Mouse (Mus musculus) cerebellum, postnatal 25 days (tissue): ENCODE measurements at regions not wholly inside any gene's neighbourhood (a gene's known extent, or its start where the extent isn't known, plus 50 kb on each side); places are given as distances from the start of the nearest gene placed in this dataset.
A peak's percentile ranks its signal among the peaks of the same experiment; 100 is the strongest.
"Not testable (repeated sequence)": the region's sequence is repeated elsewhere in the genome, so short reads cannot be mapped to it uniquely, and the experiment has no call there.

Experiments
- DNase-seq, 2 experiments: peaks; one replicate each; pipeline ENCODE4 v3.0.0; 2021; ENCODE audit warnings: mixed read lengths in 2 of 2

DNA sequence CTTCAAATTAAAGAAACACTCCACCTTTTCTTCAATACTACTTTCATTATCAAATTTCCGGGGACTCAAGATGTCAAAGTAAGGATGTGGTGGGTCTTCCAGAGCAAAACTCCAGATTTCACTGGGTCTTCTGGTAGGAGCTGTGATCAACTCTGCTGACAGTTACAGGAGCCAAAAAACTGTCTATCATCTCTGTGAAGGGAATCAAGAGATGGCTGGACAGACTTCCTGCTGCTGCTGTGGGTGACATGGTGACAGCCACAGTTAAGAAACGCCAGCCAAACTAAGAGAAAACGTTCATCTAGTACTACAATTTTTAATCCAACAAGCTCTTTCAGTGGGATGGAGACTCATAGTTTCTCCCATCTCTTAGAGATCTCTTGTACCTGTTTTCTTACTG, 136.5 kb upstream of the Mad2l1 start:
- no peak for DNase-seq

DNA sequence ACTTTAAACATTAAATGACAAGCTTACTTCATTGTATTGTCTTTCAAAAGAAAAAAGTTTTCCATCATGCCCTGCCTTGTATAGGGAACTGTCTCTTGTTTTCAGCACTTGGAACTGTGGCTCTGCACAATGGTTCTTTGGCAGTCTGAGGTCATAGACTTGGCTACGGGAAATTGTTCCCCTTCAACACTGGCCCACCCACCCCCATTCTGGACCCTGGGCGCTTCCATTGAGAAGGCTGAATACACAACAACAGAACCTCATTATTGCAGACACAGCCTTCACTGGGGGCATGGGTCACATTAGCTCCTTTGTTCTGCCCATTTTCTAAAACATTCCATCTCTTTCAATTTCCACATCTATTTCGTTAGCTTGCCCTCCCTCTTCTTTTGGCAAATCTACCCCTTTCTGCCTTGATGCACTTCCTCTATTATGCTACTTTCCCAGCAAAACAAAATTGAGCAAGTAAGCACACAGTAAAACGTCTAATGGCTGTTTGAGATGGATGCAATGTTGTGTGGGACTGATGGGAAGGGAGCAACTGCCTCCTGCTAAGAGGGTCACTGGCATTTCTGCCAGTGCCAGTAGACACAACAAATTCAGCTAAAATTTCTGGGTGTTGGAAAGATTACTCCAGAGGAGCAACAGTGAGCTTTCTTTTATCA, 136.0 kb upstream of the Mad2l1 start:
- peak in 1 of 2 experiments; percentile 12 for DNase-seq

DNA sequence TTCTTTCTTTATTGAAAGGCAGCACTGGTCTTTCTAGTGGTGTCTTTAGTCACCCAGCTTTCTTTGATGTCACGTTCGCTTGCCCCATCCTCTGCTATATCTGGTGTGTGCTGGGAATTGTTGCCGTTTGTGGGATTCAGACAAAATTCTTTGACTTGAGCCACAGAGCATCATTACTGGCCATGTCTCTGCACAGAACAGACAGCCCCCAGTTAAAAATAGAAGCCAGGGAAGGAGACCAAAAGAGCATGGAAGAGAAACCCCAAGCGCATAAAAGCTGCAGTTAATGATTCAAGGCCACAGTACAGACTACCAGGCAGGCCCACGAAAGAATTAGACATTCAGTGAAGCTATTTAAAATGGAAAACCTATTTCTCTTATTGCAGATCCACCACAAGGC, 133.7 kb upstream of the Mad2l1 start:
- DNase-seq, result no peak

DNA sequence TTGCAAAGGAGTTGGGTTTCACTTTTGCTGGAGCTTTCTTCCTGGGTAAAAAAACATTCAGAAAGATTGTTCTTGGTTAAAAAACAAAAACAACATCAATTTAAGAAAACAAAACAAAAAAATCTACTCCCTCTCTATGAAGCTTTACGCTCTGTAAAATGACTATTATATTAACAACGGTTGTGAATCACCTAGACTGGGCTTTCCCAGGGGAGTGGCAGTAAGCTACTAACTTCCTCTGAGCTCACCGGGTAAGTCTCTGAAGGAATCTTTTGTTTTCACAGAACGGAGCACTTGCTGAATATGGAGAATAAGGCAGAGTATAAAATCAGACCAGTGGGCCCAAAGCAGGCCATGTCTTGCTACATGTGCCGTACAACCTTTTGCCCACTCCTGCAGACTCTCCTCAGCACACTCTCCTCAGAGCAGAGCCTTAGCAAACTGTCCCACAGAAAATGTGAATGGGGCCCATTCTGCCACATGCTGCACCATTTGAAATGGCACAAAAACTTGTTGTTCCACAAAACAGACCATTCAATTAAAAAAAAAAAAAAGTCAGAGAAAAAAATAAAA, 133.2 kb upstream of the Mad2l1 start:
- peak in 1 of 2 experiments; percentile 5 for DNase-seq

DNA sequence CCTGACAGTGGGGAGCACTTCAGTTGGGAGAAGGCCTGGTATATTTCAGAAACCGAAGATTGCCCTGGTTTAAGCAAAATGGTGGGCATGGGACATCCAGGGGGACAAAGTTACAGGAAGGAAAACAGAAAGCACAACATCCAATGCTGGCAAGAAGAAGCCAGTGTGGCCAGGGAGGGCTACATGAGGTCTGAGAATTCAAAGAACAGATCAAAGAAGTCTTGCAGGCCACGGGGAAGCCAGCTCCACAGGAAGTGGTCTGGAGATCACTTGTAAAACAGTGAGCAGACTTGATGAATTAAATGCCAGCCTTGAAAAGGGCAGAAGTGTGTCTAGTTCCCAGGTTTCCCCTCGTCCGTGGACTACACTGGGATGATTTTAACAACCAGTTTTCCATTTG, 120.4 kb upstream of the Mad2l1 start:
- no peak for DNase-seq

DNA sequence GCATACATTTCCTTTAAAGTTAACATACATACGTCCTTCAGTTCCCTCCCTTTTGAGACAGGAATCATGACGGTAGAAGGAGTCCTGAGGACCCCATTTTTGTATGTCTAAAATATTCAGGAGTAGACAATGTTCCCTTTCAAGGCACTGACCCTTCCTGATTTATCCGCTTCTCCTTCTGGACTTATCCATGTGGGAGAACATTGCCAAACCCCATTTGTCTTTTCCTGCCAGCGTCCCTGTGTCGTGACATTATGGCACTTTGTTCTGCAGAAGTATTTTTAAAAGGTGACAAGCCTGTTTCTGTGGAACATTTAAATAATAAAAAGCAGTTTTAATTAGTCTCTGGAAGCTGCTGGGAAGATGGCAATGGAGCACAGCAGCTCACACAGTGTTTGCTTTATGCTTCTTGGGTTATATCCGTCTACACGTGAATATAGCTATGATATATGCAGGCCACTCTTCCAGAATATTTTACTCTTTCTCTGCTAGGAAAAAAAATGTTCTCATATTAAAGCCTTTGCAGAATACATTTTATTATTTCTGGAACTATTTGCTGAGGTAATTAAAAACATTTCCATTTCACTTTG, 115.6 kb upstream of the Mad2l1 start:
- no peak for DNase-seq

DNA sequence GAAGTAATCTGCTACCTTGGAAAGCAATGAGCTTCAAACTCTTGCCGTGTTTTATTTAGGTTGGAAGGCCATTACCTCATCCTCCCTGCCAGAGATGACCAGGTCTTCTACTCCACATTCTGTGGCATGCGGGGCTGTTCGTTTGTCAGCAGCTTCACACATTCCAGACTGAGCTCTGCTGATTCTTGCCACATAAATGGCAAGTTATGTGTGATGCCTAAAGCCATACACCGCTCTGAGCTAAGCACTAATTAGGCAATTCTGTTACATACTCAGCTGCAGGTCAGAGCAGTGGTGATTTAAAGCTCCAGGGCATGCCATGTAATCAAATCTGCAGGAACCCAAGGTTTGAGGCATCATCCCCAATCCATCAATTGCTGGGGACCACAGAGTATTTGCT, 106.8 kb upstream of the Mad2l1 start:
- DNase-seq, result no peak

DNA sequence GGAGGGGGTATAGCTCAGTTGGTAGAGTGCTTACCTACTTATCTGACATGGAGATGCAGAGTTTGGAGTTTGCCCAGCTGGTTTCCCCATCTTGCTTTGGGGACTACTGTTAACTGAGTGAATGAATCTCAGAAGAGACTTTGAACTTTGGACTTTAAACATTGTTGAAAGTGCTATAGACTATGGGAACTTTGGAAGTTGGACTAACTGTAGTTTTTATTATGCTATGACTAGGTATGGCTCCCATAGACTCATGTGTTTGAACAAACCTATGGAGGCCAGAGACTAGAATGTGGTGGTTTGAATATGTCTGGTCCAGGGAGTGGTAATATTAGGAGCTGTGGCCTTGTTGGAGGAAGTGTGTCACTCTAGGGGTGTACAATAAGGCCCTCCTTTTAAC, 84.8 kb upstream of the Mad2l1 start:
- not testable (repeated sequence) for DNase-seq

DNA sequence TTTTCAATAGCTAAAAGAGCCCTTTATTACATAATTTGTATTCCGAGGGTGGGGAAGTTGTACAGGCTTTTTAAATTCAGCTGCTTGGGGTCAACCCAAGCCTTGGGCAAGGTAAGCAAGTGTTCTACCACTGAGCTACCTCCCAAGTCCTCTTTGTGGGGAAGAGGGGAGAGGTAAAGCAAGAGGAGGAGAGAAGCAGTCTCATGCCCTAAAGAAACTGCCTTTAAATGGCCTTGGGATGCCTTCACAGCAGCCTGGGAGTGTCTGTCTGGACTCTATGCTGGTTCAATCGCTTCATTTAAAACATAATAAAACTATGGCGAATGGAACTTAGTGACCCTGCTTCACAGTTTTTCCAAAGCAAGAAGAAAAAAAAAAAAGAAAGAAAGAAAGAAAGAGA, 77.0 kb upstream of the Mad2l1 start:
- no peak for DNase-seq

DNA sequence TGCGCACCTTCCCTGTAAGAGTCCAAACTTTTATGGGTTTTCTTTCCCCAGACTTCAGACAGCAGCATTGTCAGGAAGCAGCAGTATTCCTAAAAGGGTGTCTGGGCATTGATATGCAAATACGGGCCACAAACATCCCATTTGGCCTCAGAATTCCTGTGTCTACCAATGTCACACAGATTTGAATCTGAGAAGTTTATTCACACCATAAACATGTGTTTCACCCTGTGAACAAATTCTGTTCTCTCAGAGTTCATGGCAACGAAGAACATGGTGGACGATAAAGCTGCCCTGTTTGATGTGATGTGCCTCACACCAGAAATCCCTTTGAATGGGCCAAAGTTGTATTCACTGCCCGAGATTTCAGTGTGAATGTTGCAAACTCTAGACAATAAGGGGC, 70.7 kb upstream of the Mad2l1 start:
- DNase-seq, result no peak

DNA sequence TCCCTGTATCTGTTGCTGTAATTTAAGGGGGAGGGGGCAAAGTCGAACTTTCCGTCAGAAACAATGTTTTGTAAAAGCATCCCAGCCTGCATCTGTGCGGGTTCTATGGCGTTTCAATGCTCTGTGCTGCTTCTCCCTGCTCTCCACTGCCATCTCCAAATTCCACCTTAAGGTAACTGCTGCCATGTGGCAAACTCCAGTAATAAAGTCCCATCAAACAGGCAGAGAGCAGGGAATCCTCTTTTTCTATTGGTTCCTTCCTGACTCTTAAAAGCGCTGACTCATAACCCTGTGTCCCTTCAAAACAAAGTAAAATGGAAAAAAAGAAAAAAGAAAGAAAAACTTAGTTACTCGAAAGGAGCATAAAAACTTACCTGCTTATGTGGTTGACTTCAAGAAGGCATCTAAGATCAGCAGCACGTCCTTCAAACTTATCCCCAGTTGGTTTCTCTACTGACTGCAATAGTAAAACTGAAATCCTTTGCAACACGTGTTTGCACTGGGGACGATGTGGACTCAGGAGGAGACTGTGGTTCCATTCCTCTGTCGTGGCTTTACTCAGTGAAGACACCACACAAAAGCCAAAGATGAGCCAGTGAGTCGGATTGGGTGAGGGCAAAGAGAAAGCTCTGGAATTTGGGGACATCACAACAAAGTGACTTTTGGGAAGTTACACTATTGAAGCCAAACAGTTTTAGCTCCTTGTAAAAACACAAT, 69.9 kb upstream of the Mad2l1 start:
- no peak for DNase-seq

DNA sequence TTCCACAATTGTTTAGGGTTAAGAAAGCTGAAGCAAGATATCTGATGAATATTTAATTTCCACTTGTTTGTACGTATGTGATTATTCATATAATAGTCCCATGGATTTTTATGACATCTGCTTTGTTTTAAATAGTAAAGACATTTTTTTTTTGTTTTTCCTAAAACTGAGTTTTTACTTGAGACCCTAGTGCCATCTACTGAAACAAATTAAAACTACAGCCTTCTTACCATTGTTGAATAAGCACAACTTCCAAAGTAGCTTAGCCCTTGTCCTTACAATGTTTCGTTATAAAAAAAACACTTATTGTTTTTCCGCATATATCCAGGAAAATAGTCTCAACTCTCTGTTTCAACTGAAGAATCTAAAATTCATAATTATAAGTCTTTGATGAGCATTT, 68.4 kb upstream of the Mad2l1 start:
- no peak for DNase-seq

DNA sequence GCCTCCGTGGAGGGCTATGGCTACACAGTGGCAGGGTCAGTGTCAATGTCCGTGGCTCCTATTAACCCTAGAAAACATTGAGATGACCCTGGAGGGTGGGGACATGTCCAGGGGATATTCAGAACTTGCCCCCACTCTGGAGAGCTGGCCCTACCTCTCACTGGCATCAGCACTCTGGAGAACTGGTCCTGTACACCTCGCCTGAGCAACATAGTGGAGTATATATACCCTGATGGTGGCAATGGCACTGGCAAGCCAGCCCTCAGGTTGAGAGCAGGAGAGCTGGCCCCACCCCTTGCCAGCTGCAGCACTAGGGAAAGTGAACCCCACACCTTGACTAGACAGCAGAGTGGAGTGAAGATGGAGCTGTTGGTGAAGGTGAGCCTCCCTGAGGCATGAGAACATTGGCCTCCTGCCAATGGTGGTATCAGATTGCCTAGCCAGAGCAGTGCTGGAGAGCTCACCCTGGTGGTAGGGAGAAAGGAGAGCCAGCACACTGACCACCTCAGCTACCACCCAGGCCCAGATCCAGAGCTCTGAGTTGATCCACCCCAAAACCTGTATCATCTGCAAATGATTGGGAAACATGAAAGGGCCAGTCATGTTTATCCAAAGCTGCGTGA, 64.5 kb upstream of the Mad2l1 start:
- no peak for DNase-seq

DNA sequence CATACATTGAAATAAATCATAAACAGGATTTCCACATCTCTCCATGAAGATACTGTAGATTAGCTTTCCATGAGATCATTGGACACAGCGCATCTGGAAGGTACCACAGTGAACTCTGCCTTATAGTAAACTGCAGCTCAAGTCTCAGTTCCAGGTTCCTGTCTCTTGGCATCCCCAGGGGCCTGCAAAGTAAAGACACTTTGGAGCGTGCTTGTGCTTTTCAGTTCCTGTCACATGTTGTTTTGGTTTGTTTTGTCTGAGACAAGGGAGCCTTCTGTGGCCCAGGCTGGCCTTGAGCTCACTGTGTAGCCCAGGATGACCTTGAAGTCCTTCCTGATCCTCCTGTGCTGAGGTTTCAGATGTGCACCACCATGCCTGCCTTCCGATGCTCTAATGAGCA, 63.4 kb upstream of the Mad2l1 start:
- DNase-seq, result no peak

DNA sequence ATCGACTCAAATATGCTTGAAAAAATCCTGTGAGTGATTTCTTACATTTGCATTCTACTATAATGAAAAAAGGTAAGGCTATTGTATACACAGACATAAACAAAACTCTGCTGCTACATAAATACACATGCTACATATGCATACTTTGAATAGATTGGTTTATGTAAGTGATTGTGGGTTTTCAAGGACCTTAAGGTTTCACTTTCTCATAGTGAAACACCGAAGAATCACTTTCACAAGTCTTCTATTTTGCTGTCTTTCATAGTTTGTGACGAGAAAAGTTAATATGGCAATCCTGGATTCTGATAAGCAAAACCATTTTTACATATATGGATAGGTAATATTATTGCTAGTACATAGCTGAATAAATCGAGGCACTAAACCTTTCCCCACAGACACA, 62.5 kb upstream of the Mad2l1 start:
- no peak for DNase-seq

DNA sequence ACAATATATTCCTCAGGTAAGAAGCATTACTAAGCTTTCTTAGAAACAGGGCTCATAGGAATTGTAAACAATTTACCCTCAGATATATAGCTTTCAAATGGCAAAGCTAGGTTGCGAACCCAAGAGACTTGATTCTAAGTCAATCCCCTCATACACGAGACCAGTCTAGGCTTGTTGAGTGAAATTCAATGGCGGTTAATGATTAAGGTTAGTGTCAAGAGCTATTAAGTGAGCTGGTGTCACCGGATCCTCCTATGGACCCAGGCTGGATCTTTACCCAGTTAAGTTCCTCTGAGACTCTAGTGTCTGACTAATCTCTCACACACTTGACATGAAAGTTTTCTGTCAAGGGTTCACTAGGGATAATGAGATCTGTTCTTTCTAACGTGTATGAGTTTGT, 57.6 kb upstream of the Mad2l1 start:
- no peak for DNase-seq

DNA sequence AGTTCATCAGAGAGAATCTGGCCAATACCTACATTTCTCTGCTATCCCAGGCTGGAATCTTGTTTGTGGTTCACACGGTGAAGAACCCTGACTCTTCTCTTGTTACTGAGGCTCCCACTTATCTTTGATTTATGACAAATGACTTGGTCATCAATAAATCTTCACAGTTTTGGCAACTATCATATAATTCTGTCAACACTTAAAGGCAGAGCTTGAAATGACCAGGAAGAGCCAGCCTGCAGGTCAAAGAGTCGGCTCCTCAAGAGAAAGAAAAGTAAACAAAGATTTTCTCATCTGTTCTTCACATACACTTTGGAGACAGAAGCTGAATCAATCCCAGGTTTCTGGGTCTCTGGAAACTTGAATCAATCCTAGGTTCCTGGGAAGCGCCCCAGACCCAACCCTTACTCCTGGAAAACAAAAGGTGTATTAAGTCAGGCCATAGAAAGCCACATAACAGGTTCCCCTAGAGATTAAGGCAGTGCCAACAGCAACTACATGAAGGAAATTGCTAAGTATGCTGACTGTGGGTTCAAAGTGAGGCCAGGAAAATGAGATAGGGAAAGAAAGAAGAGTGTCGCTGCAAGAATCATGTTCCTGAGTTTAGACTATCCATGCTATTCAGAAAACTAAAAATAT, 56.7 kb upstream of the Mad2l1 start:
- no peak for DNase-seq

DNA sequence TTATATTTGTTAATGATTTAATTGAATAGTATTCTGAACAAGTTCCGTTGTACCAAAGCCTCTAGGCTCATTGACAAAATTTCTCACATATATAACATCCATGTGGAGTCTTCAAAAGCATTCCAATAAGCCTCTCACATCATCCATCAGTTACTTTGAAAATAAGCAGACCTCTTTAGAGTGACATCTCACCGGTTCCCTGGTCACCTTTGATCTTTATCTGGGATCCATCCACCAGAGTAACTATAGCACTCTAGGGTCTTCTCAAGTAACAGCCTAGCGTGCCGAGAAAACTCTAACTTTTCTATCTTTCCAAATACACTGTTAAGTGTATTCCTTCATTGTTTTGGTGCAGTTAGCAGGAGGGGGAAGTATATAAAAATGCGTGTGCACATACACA, 55.6 kb upstream of the Mad2l1 start:
- DNase-seq, result no peak

DNA sequence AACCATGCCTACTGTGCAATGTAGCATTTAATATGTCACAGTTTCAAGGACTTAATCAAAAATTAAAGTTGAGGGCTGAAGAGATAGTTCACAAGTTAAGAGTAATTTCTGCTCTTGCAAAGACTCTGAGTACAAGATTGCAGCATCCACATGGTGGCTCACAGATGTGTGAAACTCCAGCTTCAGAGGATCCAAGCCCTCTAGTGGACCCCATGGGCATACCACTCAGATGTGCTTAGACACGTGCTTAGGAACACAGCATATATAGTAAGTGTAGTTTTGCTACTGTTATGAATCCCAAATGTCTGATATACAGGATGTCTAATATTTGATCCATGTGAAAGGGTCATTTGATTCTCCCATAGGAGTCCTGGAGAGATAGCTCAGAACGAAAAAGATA, 55.0 kb upstream of the Mad2l1 start:
- no peak for DNase-seq

DNA sequence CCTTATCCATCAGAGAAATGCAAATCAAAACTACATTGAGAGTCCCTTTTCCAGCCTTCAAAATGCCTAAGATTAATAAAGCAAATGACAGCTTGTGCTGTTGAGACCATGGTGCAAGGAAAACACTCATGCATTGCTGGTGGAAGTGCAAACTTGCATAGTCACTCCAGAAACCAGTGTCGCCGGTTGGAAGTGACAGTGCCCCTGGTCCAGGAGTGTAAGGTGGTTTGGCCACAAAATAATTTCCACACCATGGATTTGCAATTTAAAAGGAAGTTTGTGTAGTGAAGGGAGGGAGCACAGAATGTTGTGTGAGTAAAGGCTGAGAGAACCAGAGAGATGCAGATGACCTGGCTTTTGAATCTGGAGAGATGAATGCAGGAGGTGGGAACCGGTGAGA, 52.4 kb upstream of the Mad2l1 start:
- no peak for DNase-seq
